In the genomic region with DNA sequence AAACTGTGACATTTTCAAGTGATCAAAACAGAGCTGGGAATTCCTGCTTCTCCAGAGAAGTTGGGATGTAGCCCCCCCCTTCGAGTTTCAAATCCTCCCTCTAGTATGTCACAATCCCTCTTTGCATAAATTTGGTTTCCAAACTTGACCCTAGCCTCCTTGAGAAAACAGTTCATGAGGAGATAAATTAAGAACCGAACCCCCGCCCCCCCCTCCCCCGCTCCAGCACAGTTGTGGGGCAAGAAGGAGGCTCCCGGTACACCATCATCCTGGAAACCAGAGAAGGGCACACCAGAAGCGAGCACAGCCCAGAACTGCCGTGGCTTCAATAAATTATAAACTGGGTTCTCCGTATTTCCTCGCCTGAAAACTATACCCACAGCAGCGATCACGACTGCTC, we compare ENCODE assay signal across 8 mouse cellular contexts.
DNase-seq lines count a peak whose midpoint lies in the region; ATAC-seq and TF ChIP-seq lines count a peak whose summit lies in the region.

No protein-coding gene starts in this region.

- peak overlapping the region; percentile 85 for H3K27ac ChIP-seq in kidney, embryonic 14.5 days (ENCODE audit: low read depth, low read length)
- peak overlapping the region; percentile 2; the same call in 1 of the 2 replicates for H3K27ac ChIP-seq in hindbrain, postnatal 0 days
- peak overlapping the region; percentile 74; the same call in 1 of the 2 replicates for H3K27ac ChIP-seq in midbrain, postnatal 0 days (ENCODE audit: low read depth, low read length)

- H3K4me3 ChIP-seq in kidney, embryonic 14.5 days (ENCODE audit: low read length) = peak overlapping the region; percentile 30
- peak overlapping the region; percentile 13 for H3K4me3 ChIP-seq in hindbrain, postnatal 0 days (ENCODE audit: low read length)
- peak overlapping the region; percentile 25; the same call in 1 of the 2 replicates for H3K4me3 ChIP-seq in midbrain, postnatal 0 days (ENCODE audit: low read depth, low read length)

- no peaks in the 10 kb centered on the region for H3K9me3 ChIP-seq in kidney, embryonic 14.5 days (ENCODE audit: control insufficient read depth, low read length)
- H3K9me3 ChIP-seq in hindbrain, postnatal 0 days (ENCODE audit: low read length) = no peaks in the 10 kb centered on the region
- no peaks in the 10 kb centered on the region for H3K9me3 ChIP-seq in midbrain, postnatal 0 days (ENCODE audit: low read length)

- no peaks in the 10 kb centered on the region for H3K36me3 ChIP-seq in kidney, embryonic 14.5 days (ENCODE audit: control insufficient read depth, insufficient read depth, low read length)
- no peaks in the 10 kb centered on the region for H3K36me3 ChIP-seq in hindbrain, postnatal 0 days (ENCODE audit: insufficient read depth, low read length)
- H3K36me3 ChIP-seq in midbrain, postnatal 0 days (ENCODE audit: insufficient read depth, low read length) = no peaks in the 10 kb centered on the region

- TF ChIP-seq CTCF in hindbrain, postnatal 0 days (IDR thresholded peaks at IDR 0.05; ENCODE audit: low read depth) = no peak
- TF ChIP-seq CTCF in midbrain, postnatal 0 days (IDR thresholded peaks at IDR 0.05) = no peak

- peak overlapping the region; percentile 74 for H3K4me2 ChIP-seq in kidney, embryonic 14.5 days (replicated peaks; ENCODE audit: low read depth, low read length)
- peak overlapping the region; percentile 56 for H3K4me2 ChIP-seq in hindbrain, postnatal 0 days (ENCODE audit: low read depth, low read length)
- H3K4me2 ChIP-seq in midbrain, postnatal 0 days (ENCODE audit: low read depth, low read length, poor library complexity, severe bottlenecking) = peak overlapping the region; percentile 52

- H3K4me1 ChIP-seq in kidney, embryonic 14.5 days (ENCODE audit: control insufficient read depth, insufficient read depth, low read length) = peaks cover 48% of the 10 kb centered on the region
- H3K4me1 ChIP-seq in hindbrain, postnatal 0 days (ENCODE audit: insufficient read depth, low read length) = peaks cover 20% of the 10 kb centered on the region; the same call in 1 of the 2 replicates
- peaks cover 6% of the 10 kb centered on the region; the same call in 1 of the 2 replicates for H3K4me1 ChIP-seq in midbrain, postnatal 0 days (ENCODE audit: insufficient read depth, low read length)

- ATAC-seq in kidney, embryonic 14.5 days (ENCODE audit: low FRiP score, low TSS enrichment) = peak; percentile 58; the same call in 1 of the 2 replicates
- ATAC-seq in hindbrain, postnatal 0 days = no peak
- no peak for ATAC-seq in midbrain, postnatal 0 days (ENCODE audit: low FRiP score)

- DNase-seq in kidney, postnatal 4 days = no peak
- DNase-seq in embryo, embryonic 10.5 days (ENCODE audit: low spot score) = peak; percentile 57
- no peak for DNase-seq in hindbrain, postnatal 0 days (ENCODE audit: low spot score)
- DNase-seq in midbrain, postnatal 0 days (ENCODE audit: low spot score) = no peak
- DNase-seq in right cerebral cortex, postnatal 36 days (ENCODE audit: low spot score in 2 of 2) = no peak
- DNase-seq in thymus, adult 18-20 months = no peak
- no peak for DNase-seq in testis, postnatal 10 days (ENCODE audit: low spot score)

- WGBS in kidney, embryonic 14.5 days = 2% methylated on average over 11 of the region's 11 CpGs
- 7% methylated on average over 11 of the region's 11 CpGs for WGBS in hindbrain, postnatal 0 days
- 4% methylated on average over 11 of the region's 11 CpGs for WGBS in midbrain, postnatal 0 days

- no peaks in the 10 kb centered on the region for H3K27me3 ChIP-seq in kidney, embryonic 14.5 days (ENCODE audit: control insufficient read depth, insufficient read depth, low read length)
- H3K27me3 ChIP-seq in hindbrain, postnatal 0 days (ENCODE audit: insufficient read depth, low read length) = no peaks in the 10 kb centered on the region
- H3K27me3 ChIP-seq in midbrain, postnatal 0 days (ENCODE audit: insufficient read depth, low read length) = no peaks in the 10 kb centered on the region

- H3K9ac ChIP-seq in kidney, embryonic 14.5 days (ENCODE audit: low read depth, low read length) = peak overlapping the region; percentile 58; the same call in 1 of the 2 replicates
- H3K9ac ChIP-seq in hindbrain, postnatal 0 days (replicated peaks; ENCODE audit: low read length) = 0 out of 2 replicates have a peak overlapping the region, but pooled peaks have one; percentile 1
- H3K9ac ChIP-seq in midbrain, postnatal 0 days (replicated peaks; ENCODE audit: low read length, poor library complexity, severe bottlenecking) = no peak overlapping the region

Comparison
In these comparisons a context has a peak if more than half of its experiments do, and no peak if none do; other contexts are left out.
1. H3K27ac ChIP-seq: peak in every context shown above with its lines; median percentile 85 in kidney, embryonic 14.5 days; 74 in midbrain, postnatal 0 days; 2 in hindbrain, postnatal 0 days.